ENCODE assay signal across 8 mouse cellular contexts in the genomic region with DNA sequence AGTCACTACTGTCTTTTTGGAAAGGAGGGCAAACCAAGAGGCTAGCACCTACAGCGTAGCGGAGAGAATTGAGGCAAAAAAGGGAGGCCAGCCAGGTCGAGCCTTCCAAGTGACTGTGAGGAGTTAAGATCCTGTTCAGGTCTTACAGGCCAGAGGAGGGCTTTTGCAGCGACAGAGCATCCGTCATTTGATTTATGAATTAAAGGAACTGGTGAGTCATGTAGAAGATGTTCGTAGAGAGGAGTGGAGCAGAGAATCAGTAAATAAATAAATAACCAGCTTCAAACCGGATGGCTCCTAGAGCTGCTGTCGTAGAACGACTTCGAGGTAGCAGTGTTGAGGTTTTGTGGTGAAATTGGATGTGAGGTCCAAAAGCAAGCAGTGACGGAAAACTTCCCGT. TPM values are rescaled to one million over a fixed set of nuclear protein-coding genes. Genes with fewer than 3 reads are reported as not detected.
A peak's percentile ranks its signal among the peaks of the same experiment; 100 is the strongest.
DNase-seq lines count a peak whose midpoint lies in the region; ATAC-seq and TF ChIP-seq lines count a peak whose summit lies in the region.

No protein-coding gene starts in this region.

- DNase-seq in lung, adult 2 months = peak; percentile 6
- DNase-seq in lung, adult 18-20 months = no peak
- DNase-seq in neural tube, embryonic 11.5 days (ENCODE audit: low spot score) = no peak
- DNase-seq in gastrocnemius, postnatal 14 days = no peak
- DNase-seq in yolk sac, embryonic 10.5 days (ENCODE audit: low spot score) = no peak

- TF ChIP-seq CTCF in lung, adult 2 months (IDR thresholded peaks at IDR 0.05; ENCODE audit: insufficient read depth, low read length) = no peak
- no peak for TF ChIP-seq CTCF in bone marrow macrophage, adult 2 months (IDR thresholded peaks at IDR 0.05; ENCODE audit: low read depth, low read length)

- no peaks in the 10 kb centered on the region for H3K27me3 ChIP-seq in heart, embryonic 16.5 days (ENCODE audit: control insufficient read depth, insufficient read depth, low read length)
- H3K27me3 ChIP-seq in limb, embryonic 12.5 days = no peaks in the 10 kb centered on the region
- H3K27me3 ChIP-seq in neural tube, embryonic 11.5 days (ENCODE audit: control insufficient read depth, insufficient read depth, low read length) = no peaks in the 10 kb centered on the region

- intact Hi-C loops in gastrocnemius, postnatal 14 days (cut with DNase I; ENCODE audit: low total_unique reads) = no loop called here

- H3K4me1 ChIP-seq in lung, adult 2 months (ENCODE audit: control insufficient read depth, insufficient read depth, low read length) = peaks cover 8% of the 10 kb centered on the region; the same call in 1 of the 2 replicates
- H3K4me1 ChIP-seq in bone marrow macrophage, adult 2 months (ENCODE audit: control insufficient read depth, insufficient read depth, low read length) = peaks cover 18% of the 10 kb centered on the region
- peaks cover 15% of the 10 kb centered on the region for H3K4me1 ChIP-seq in heart, embryonic 16.5 days (ENCODE audit: control insufficient read depth, insufficient read depth, low read length)
- H3K4me1 ChIP-seq in limb, embryonic 12.5 days (replicated peaks) = peaks cover 17% of the 10 kb centered on the region
- H3K4me1 ChIP-seq in neural tube, embryonic 11.5 days (ENCODE audit: control insufficient read depth, insufficient read depth, low read length) = peaks cover 4% of the 10 kb centered on the region; the same call in 1 of the 2 replicates

- H3K4me2 ChIP-seq in heart, embryonic 16.5 days (ENCODE audit: low read depth, low read length) = peak overlapping the region; percentile 93
- peak overlapping the region; percentile 91 for H3K4me2 ChIP-seq in limb, embryonic 12.5 days
- H3K4me2 ChIP-seq in neural tube, embryonic 11.5 days (ENCODE audit: low read depth) = peak overlapping the region; percentile 72

- H3K27ac ChIP-seq in bone marrow macrophage, adult 2 months (ENCODE audit: insufficient read depth, low read depth, low read length) = no peak overlapping the region
- no peak overlapping the region; the same call in 1 of the 2 replicates for H3K27ac ChIP-seq in heart, embryonic 16.5 days (ENCODE audit: low read length)
- no peak overlapping the region for H3K27ac ChIP-seq in limb, embryonic 12.5 days
- H3K27ac ChIP-seq in neural tube, embryonic 11.5 days (ENCODE audit: low read depth, low read length) = no peak overlapping the region

- peaks cover 17% of the 10 kb centered on the region for H3K36me3 ChIP-seq in heart, embryonic 16.5 days (ENCODE audit: control insufficient read depth, insufficient read depth)
- peaks cover 30% of the 10 kb centered on the region for H3K36me3 ChIP-seq in limb, embryonic 12.5 days
- peaks cover 6% of the 10 kb centered on the region; the same call in 1 of the 2 replicates for H3K36me3 ChIP-seq in neural tube, embryonic 11.5 days (ENCODE audit: control insufficient read depth, insufficient read depth, low read length)

- no peaks in the 10 kb centered on the region for H3K9me3 ChIP-seq in heart, embryonic 16.5 days (replicated peaks; ENCODE audit: control insufficient read depth, low read length)
- no peaks in the 10 kb centered on the region for H3K9me3 ChIP-seq in limb, embryonic 12.5 days
- no peaks in the 10 kb centered on the region for H3K9me3 ChIP-seq in neural tube, embryonic 11.5 days (ENCODE audit: control insufficient read depth, low read length)

- peak overlapping the region; percentile 74 for H3K4me3 ChIP-seq in lung, adult 2 months (replicated peaks; ENCODE audit: extremely low read depth, low read depth, low read length)
- peak overlapping the region; percentile 88 for H3K4me3 ChIP-seq in bone marrow macrophage, adult 2 months (ENCODE audit: insufficient read depth, low read length)
- peak overlapping the region; percentile 88 for H3K4me3 ChIP-seq in heart, embryonic 16.5 days (ENCODE audit: low read length)
- peak overlapping the region; percentile 87 for H3K4me3 ChIP-seq in limb, embryonic 12.5 days (replicated peaks)
- peak overlapping the region; percentile 72 for H3K4me3 ChIP-seq in neural tube, embryonic 11.5 days (ENCODE audit: low read depth, low read length)

- peak overlapping the region; percentile 93 for H3K9ac ChIP-seq in heart, embryonic 16.5 days (ENCODE audit: low read length)
- peak overlapping the region; percentile 88 for H3K9ac ChIP-seq in limb, embryonic 12.5 days (replicated peaks)
- H3K9ac ChIP-seq in neural tube, embryonic 11.5 days (ENCODE audit: low read length) = peak overlapping the region; percentile 83

- no peak for ATAC-seq in heart, embryonic 16.5 days (replicated peaks; ENCODE audit: extremely low read depth, insufficient read depth, low FRiP score)
- no peak for ATAC-seq in limb, embryonic 12.5 days (ENCODE audit: insufficient number of reproducible peaks, insufficient read depth, low FRiP score, low TSS enrichment, low read depth)
- ATAC-seq in neural tube, embryonic 11.5 days (ENCODE audit: insufficient read depth, low FRiP score, low TSS enrichment) = no peak

- no peak for TF ChIP-seq POLR2A in lung, adult 2 months (IDR thresholded peaks at IDR 0.05; ENCODE audit: borderline replicate concordance, extremely low read depth, low read depth, low read length)
- TF ChIP-seq POLR2A in bone marrow macrophage, adult 2 months (IDR thresholded peaks at IDR 0.05; ENCODE audit: borderline replicate concordance, low read depth, low read length) = no peak

- 16% methylated on average over 12 of the region's 12 CpGs for WGBS in lung, adult 2 months
- WGBS in heart, embryonic 16.5 days = 35% methylated on average over 12 of the region's 12 CpGs
- WGBS in limb, embryonic 12.5 days = 43% methylated on average over 12 of the region's 12 CpGs
- WGBS in neural tube, embryonic 11.5 days = 53% methylated on average over 12 of the region's 12 CpGs

RNA-seq across cellular contexts. Expression of a gene that starts 0.9 kb away (rescaled TPM):
- polyA plus RNA-seq in lung, adult 2 months (2012; rRNA removed) = 0.05 and 0.33 TPM in 2 replicates
- 0.44 and 0.51 TPM in 2 replicates for polyA plus RNA-seq in bone marrow macrophage, adult 2 months (2012; ENCODE audit: insufficient read depth, insufficient read length, missing spikeins)
- polyA plus RNA-seq in heart, embryonic 16.5 days (2015; fragmentation: Nextera tagmentation; extraction: Ambion mirVana) = 0.97 and 1.2 TPM in 2 replicates
- 1.4 and 1.6 TPM in 2 replicates for polyA plus RNA-seq in limb, embryonic 12.5 days (2016; fragmentation: Nextera tagmentation; extraction: Ambion mirVana)
- polyA plus RNA-seq in neural tube, embryonic 11.5 days (2014; fragmentation: Nextera tagmentation; extraction: Ambion mirVana) = 0.68 and 1.1 TPM in 2 replicates
- under 1 TPM; 0.51 to 0.98 TPM for total RNA-seq in gastrocnemius, postnatal 14 days (2021)

RNA-seq across cellular contexts. Expression of a gene that starts 1.0 kb away (rescaled TPM):
- polyA plus RNA-seq in lung, adult 2 months (2012; rRNA removed) = 15.5 and 16.7 TPM in 2 replicates
- polyA plus RNA-seq in bone marrow macrophage, adult 2 months (2012; ENCODE audit: insufficient read depth, insufficient read length, missing spikeins) = 27.1 and 29.6 TPM in 2 replicates
- polyA plus RNA-seq in heart, embryonic 16.5 days (2015; fragmentation: Nextera tagmentation; extraction: Ambion mirVana) = 30.3 and 36.0 TPM in 2 replicates
- 68.6 and 73.3 TPM in 2 replicates for polyA plus RNA-seq in limb, embryonic 12.5 days (2016; fragmentation: Nextera tagmentation; extraction: Ambion mirVana)
- polyA plus RNA-seq in neural tube, embryonic 11.5 days (2014; fragmentation: Nextera tagmentation; extraction: Ambion mirVana) = 45.1 and 47.9 TPM in 2 replicates
- 10 to 100 TPM in 1 of 2 experiments, 1 to 10 TPM in 1; 9.2 to 11.9 TPM for total RNA-seq in gastrocnemius, postnatal 14 days (2021)

RNA-seq across cellular contexts. Expression of a gene that starts 43.8 kb away (rescaled TPM):
- polyA plus RNA-seq in lung, adult 2 months (2012; rRNA removed) = 7.7 and 13.8 TPM in 2 replicates
- polyA plus RNA-seq in bone marrow macrophage, adult 2 months (2012; ENCODE audit: insufficient read depth, insufficient read length, missing spikeins) = 74.3 and 89.8 TPM in 2 replicates
- polyA plus RNA-seq in heart, embryonic 16.5 days (2015; fragmentation: Nextera tagmentation; extraction: Ambion mirVana) = 80.0 and 81.2 TPM in 2 replicates
- polyA plus RNA-seq in limb, embryonic 12.5 days (2016; fragmentation: Nextera tagmentation; extraction: Ambion mirVana) = 128 and 134 TPM in 2 replicates
- 104 and 116 TPM in 2 replicates for polyA plus RNA-seq in neural tube, embryonic 11.5 days (2014; fragmentation: Nextera tagmentation; extraction: Ambion mirVana)
- 10 to 100 TPM; 54.3 to 58.5 TPM for total RNA-seq in gastrocnemius, postnatal 14 days (2021)
